Mouse (Mus musculus) stomach, embryonic 16.5 days (tissue): ENCODE measurements around the gene Nptn. TPM values are rescaled to one million over a fixed set of nuclear protein-coding genes. Genes with fewer than 3 reads are reported as not detected.
A peak's percentile ranks its signal among the peaks of the same experiment; 100 is the strongest.

Experiments used
- ATAC-seq: fragments of 200-750 bp; cut with Nextera tagmentation; 2 replicates; pipeline ENCODE4 v1.8.0; 2017; ENCODE audit warnings: moderate number of reproducible peaks, moderate TSS enrichment; ENCODE audit not compliant: insufficient read depth, low FRiP score
- H3K27ac ChIP-seq: fragments of 300-500 bp; sonication (generic); 2 replicates; pipeline ENCODE4 v1.5.1; 2014; ENCODE audit warnings: low read length
- H3K27me3 ChIP-seq: fragments of 300-500 bp; sonication (generic); 2 replicates; pipeline ENCODE4 v1.6.1; 2014; ENCODE audit warnings: low read length, control low read depth, mixed read lengths; ENCODE audit not compliant: control insufficient read depth, insufficient read depth
- H3K36me3 ChIP-seq: fragments of 300-500 bp; sonication (generic); 2 replicates; pipeline ENCODE4 v1.6.1; 2014; ENCODE audit warnings: low read length; ENCODE audit not compliant: control insufficient read depth, insufficient read depth
- H3K4me1 ChIP-seq: fragments of 300-500 bp; sonication (generic); 2 replicates; pipeline ENCODE4 v1.6.1; 2014; ENCODE audit warnings: low read length, control low read depth, mixed read lengths; ENCODE audit not compliant: control insufficient read depth, insufficient read depth
- H3K4me2 ChIP-seq: fragments of 300-500 bp; sonication (generic); 2 replicates; pipeline ENCODE4 v1.6.1; 2014; ENCODE audit warnings: low read depth, low read length, mixed read lengths
- H3K4me3 ChIP-seq: fragments of 300-500 bp; sonication (generic); replicated peaks from 2 replicates; pipeline ENCODE4 v1.5.1; 2014; ENCODE audit warnings: mild to moderate bottlenecking, low read length
- H3K9ac ChIP-seq: fragments of 300-500 bp; sonication (generic); 2 replicates; pipeline ENCODE4 v1.6.1; 2014; ENCODE audit warnings: low read length
- H3K9me3 ChIP-seq: fragments of 300-500 bp; sonication (generic); replicated peaks from 2 replicates; pipeline ENCODE4 v1.6.1; 2016; ENCODE audit warnings: low read length, control low read depth; ENCODE audit not compliant: control insufficient read depth
- WGBS: fragments of 180-500 bp; shearing (Covaris S2); extraction: QIAGEN DNeasy Blood & Tissue Kit; methylation state at CpG from one replicate; pipeline ENCODE4 v1.1.7; 2014; 5-methylcytosine and 5-hydroxymethylcytosine counted together
- polyA plus RNA-seq: library from polyadenylated mRNA; unstranded; fragments of >200 nt; fragmentation: Nextera tagmentation; extraction: Ambion mirVana; gene quantifications from 2 replicates; pipeline ENCODE4 v1.2.1, GENCODE M21; 2015

The Nptn gene
- polyA plus RNA-seq, 1 experiment from 2014 or later: 155 TPM

GRCm38 (mm10) chr9:58623009-58623408 is 41.0 kb downstream of the Nptn start:
- no peak overlapping the region for H3K4me3 ChIP-seq
- H3K9me3 ChIP-seq: no peaks in the 10 kb centered on the region
- no peak overlapping the region for H3K9ac ChIP-seq
- H3K36me3 ChIP-seq: no peaks in the 10 kb centered on the region
- no peak for ATAC-seq
- peaks cover 7% of the 10 kb centered on the region; the same call in 1 of the 2 replicates for H3K4me1 ChIP-seq
- H3K27ac ChIP-seq: peak overlapping the region; percentile 53; the same call in 1 of the 2 replicates
- WGBS: 75% methylated on average over 1 of the region's 1 CpGs
- H3K27me3 ChIP-seq: no peaks in the 10 kb centered on the region
- H3K4me2 ChIP-seq: no peak overlapping the region

GRCm38 (mm10) chr9:58627197-58627596 is 45.2 kb downstream of the Nptn start:
- Histone ChIP-seq H3K36me3 (no peaks in the 10 kb centered on the region), H3K9me3 (no peaks in the 10 kb centered on the region), H3K27ac (no peak overlapping the region), H3K27me3 (no peaks in the 10 kb centered on the region), H3K4me2 (no peak overlapping the region), H3K9ac (no peak overlapping the region), H3K4me3 (no peak overlapping the region), H3K4me1 (no peaks in the 10 kb centered on the region)
- 50% methylated on average over 2 of the region's 2 CpGs for WGBS
- ATAC-seq: peak; percentile 21; the same call in 1 of the 2 replicates

GRCm38 (mm10) chr9:58630441-58630840 is 48.4 kb downstream of the Nptn start:
- Histone ChIP-seq H3K27ac (no peak overlapping the region), H3K4me2 (no peak overlapping the region), H3K27me3 (no peaks in the 10 kb centered on the region), H3K9me3 (no peaks in the 10 kb centered on the region), H3K4me3 (no peak overlapping the region), H3K4me1 (no peaks in the 10 kb centered on the region), H3K9ac (no peak overlapping the region), H3K36me3 (no peaks in the 10 kb centered on the region)
- 61% methylated on average over 2 of the region's 2 CpGs for WGBS
- ATAC-seq: no peak

GRCm38 (mm10) chr9:58648406-58649264 is 66.6 kb downstream of the Nptn start:
- H3K4me2 ChIP-seq: no peak overlapping the region
- WGBS: 85% methylated on average over 6 of the region's 6 CpGs
- no peak overlapping the region for H3K4me3 ChIP-seq
- no peaks in the 10 kb centered on the region; the same call in 1 of the 2 replicates for H3K36me3 ChIP-seq
- no peaks in the 10 kb centered on the region for H3K4me1 ChIP-seq
- H3K9me3 ChIP-seq: no peaks in the 10 kb centered on the region
- no peak for ATAC-seq
- H3K9ac ChIP-seq: no peak overlapping the region
- H3K27ac ChIP-seq: no peak overlapping the region
- no peaks in the 10 kb centered on the region for H3K27me3 ChIP-seq

- 72% methylated on average over 4 of the region's 4 CpGs for WGBS
- H3K9ac ChIP-seq: no peak overlapping the region
- no peak overlapping the region for H3K27ac ChIP-seq
- H3K36me3 ChIP-seq: no peaks in the 10 kb centered on the region; the same call in 1 of the 2 replicates
- H3K4me2 ChIP-seq: no peak overlapping the region
- no peak overlapping the region for H3K4me3 ChIP-seq
- ATAC-seq: no peak
- no peaks in the 10 kb centered on the region for H3K4me1 ChIP-seq
- no peaks in the 10 kb centered on the region for H3K27me3 ChIP-seq
- H3K9me3 ChIP-seq: no peaks in the 10 kb centered on the region
These were observed 67.2 kb downstream of the Nptn start for GRCm38 (mm10) chr9:58649265-58649626.

GRCm38 (mm10) chr9:58651993-58652392 is 70.0 kb downstream of the Nptn start:
- Histone ChIP-seq H3K9me3 (no peaks in the 10 kb centered on the region), H3K4me1 (no peaks in the 10 kb centered on the region), H3K4me2 (no peak overlapping the region), H3K4me3 (no peak overlapping the region), H3K27ac (no peak overlapping the region), H3K36me3 (no peaks in the 10 kb centered on the region; the same call in 1 of the 2 replicates), H3K9ac (no peak overlapping the region), H3K27me3 (no peaks in the 10 kb centered on the region)
- WGBS: 50% methylated on average over 4 of the region's 4 CpGs
- no peak for ATAC-seq

GRCm38 (mm10) chr9:58654494-58654893 is 72.5 kb downstream of the Nptn start:
- 59% methylated on average over 4 of the region's 4 CpGs for WGBS
- Histone ChIP-seq H3K36me3 (no peaks in the 10 kb centered on the region; the same call in 1 of the 2 replicates), H3K4me1 (no peaks in the 10 kb centered on the region), H3K4me2 (no peak overlapping the region), H3K9ac (no peak overlapping the region), H3K9me3 (no peaks in the 10 kb centered on the region), H3K27me3 (no peaks in the 10 kb centered on the region), H3K27ac (peak overlapping the region; percentile 2; the same call in 1 of the 2 replicates), H3K4me3 (no peak overlapping the region)
- ATAC-seq: peak; percentile 85

- Histone ChIP-seq H3K27me3 (no peaks in the 10 kb centered on the region), H3K36me3 (no peaks in the 10 kb centered on the region; the same call in 1 of the 2 replicates), H3K9ac (no peak overlapping the region), H3K4me2 (no peak overlapping the region), H3K27ac (no peak overlapping the region), H3K4me1 (no peaks in the 10 kb centered on the region), H3K4me3 (no peak overlapping the region), H3K9me3 (no peaks in the 10 kb centered on the region)
- ATAC-seq: no peak
- 56% methylated on average over 2 of the region's 2 CpGs for WGBS
These were observed 74.4 kb downstream of the Nptn start for GRCm38 (mm10) chr9:58656396-58656795.

- Histone ChIP-seq H3K4me3 (no peak overlapping the region), H3K9me3 (no peaks in the 10 kb centered on the region), H3K4me2 (no peak overlapping the region), H3K36me3 (no peaks in the 10 kb centered on the region; the same call in 1 of the 2 replicates), H3K27me3 (no peaks in the 10 kb centered on the region), H3K4me1 (no peaks in the 10 kb centered on the region), H3K9ac (no peak overlapping the region), H3K27ac (no peak overlapping the region)
- ATAC-seq: no peak
- 68% methylated on average over 2 of the region's 2 CpGs for WGBS
These were observed 74.8 kb downstream of the Nptn start for GRCm38 (mm10) chr9:58656824-58657223.
